Mouse (Mus musculus) megakaryocyte progenitor cell, adult 5-6 weeks (primary cell): ENCODE data around the gene Myl6b. TPM values are rescaled to one million over a fixed set of nuclear protein-coding genes. Genes with fewer than 3 reads are reported as not detected.
"Not testable (repeated sequence)": the region's sequence is repeated elsewhere in the genome, so short reads cannot be mapped to it uniquely, and the experiment has no call there.

Experiments
- ATAC-seq: replicated peaks from 2 replicates; pipeline ENCODE4 v1.8.0; 2016; ENCODE audit warnings: mild to moderate bottlenecking, moderate TSS enrichment, inconsistent platforms; ENCODE audit not compliant: poor library complexity
- total RNA-seq, 2 experiments: library from RNA; stranded (forward) in 1 of 2; stranded (reverse) in 1 of 2; fragments of 157-497, 149-512 nt in 1 of 2; fragments of 200-1000 nt in 1 of 2; gene quantifications; 2 replicates each; pipeline versions ENCODE4 v1.2.3 to v1.2.4; 2015 to 2017

Gene Myl6b
- total RNA-seq, 2 experiments from 2014 or later = 1.7 to 7.8 TPM

- no peak for ATAC-seq
Observed at GRCm38 (mm10) chr10:128494667-128495245, 3.7 kb downstream of the Myl6b start.

- peak; percentile 65 for ATAC-seq
Observed at GRCm38 (mm10) chr10:128493695-128494666, 4.5 kb downstream of the Myl6b start, which contains the start of gene Myl6. Myl6 (minus strand) TSS chr10:128494145.

- ATAC-seq = no peak; the same call in 1 of the 2 replicates
Observed at GRCm38 (mm10) chr10:128493319-128493694, 5.2 kb downstream of the Myl6b start.

- ATAC-seq = peak; percentile 34
Observed at GRCm38 (mm10) chr10:128492633-128493311, 5.7 kb downstream of the Myl6b start.

GRCm38 (mm10) chr10:128492051-128492450, 6.4 kb downstream of the Myl6b start:
- not testable (repeated sequence) for ATAC-seq

- no peak for ATAC-seq
Observed at GRCm38 (mm10) chr10:128491495-128491894, 7.0 kb downstream of the Myl6b start.

GRCm38 (mm10) chr10:128490912-128491311, 7.6 kb downstream of the Myl6b start:
- no peak for ATAC-seq

GRCm38 (mm10) chr10:128490232-128490631, 8.3 kb downstream of the Myl6b start:
- ATAC-seq = no peak

- ATAC-seq = no peak
Observed at GRCm38 (mm10) chr10:128489785-128490184, 8.7 kb downstream of the Myl6b start.

GRCm38 (mm10) chr10:128489380-128489779, 9.1 kb downstream of the Myl6b start:
- ATAC-seq = no peak

GRCm38 (mm10) chr10:128488776-128489175, 9.7 kb downstream of the Myl6b start:
- no peak for ATAC-seq

- no peak for ATAC-seq
Observed at GRCm38 (mm10) chr10:128487861-128488712, 10.4 kb downstream of the Myl6b start.

- ATAC-seq = no peak
Observed at GRCm38 (mm10) chr10:128486370-128486769, 12.1 kb downstream of the Myl6b start.

- ATAC-seq = no peak
Observed at GRCm38 (mm10) chr10:128474366-128474765, 24.1 kb downstream of the Myl6b start.

GRCm38 (mm10) chr10:128460270-128460630, 38.2 kb downstream of the Myl6b start:
- ATAC-seq = no peak

- 0 out of 2 replicates have a peak, but pooled peaks have one; percentile 7 for ATAC-seq
Observed at GRCm38 (mm10) chr10:128459409-128460269, 38.8 kb downstream of the Myl6b start.

GRCm38 (mm10) chr10:128458719-128459408, 39.6 kb downstream of the Myl6b start, which contains the start of gene Smarcc2:
Smarcc2 (plus strand) TSS chr10:128459248.
- peak; percentile 65 for ATAC-seq

GRCm38 (mm10) chr10:128458348-128458718, 40.2 kb downstream of the Myl6b start:
- peak; percentile 69 for ATAC-seq

- no peak for ATAC-seq
Observed at GRCm38 (mm10) chr10:128457676-128458075, 40.8 kb downstream of the Myl6b start.
